Mouse (Mus musculus) heart, adult 2 months (tissue): ENCODE measurements around the gene Slc6a19. TPM values are rescaled to one million over a fixed set of nuclear protein-coding genes. Genes with fewer than 3 reads are reported as not detected.
A peak's percentile ranks its signal among the peaks of the same experiment; 100 is the strongest.

Source experiments
- DNase-seq, 2 experiments: peaks; one replicate each; pipeline ENCODE4 v3.0.0; 2021
- H3K27ac ChIP-seq: fragments of 200-600 bp; 2 replicates; pipeline ENCODE4 v1.8.1; 2022
- H3K27me3 ChIP-seq: fragments of 200-500 bp; 2 replicates; pipeline ENCODE4 v1.6.1; 2012; ENCODE audit warnings: mild to moderate bottlenecking, low read length, inconsistent platforms, mixed read lengths; ENCODE audit not compliant: control insufficient read depth, insufficient read depth
- H3K36me3 ChIP-seq: fragments of 200-500 bp; 2 replicates; pipeline ENCODE4 v1.6.1; 2012; ENCODE audit warnings: low read length, inconsistent platforms; ENCODE audit not compliant: control insufficient read depth, insufficient read depth
- H3K4me1 ChIP-seq: fragments of 200-500 bp; 2 replicates; pipeline ENCODE4 v1.6.1; 2011; ENCODE audit warnings: low read length; ENCODE audit not compliant: control insufficient read depth, insufficient read depth
- H3K4me3 ChIP-seq: fragments of 200-600 bp; 2 replicates; pipeline ENCODE4 v1.8.1; 2022
- H3K79me2 ChIP-seq: fragments of 200-500 bp; replicated peaks from 2 replicates; pipeline ENCODE4 v1.6.1; 2012; ENCODE audit warnings: mild to moderate bottlenecking, inconsistent platforms, low read length, moderate library complexity, mixed read lengths; ENCODE audit not compliant: control insufficient read depth, insufficient read depth
- H3K9ac ChIP-seq: fragments of 200-500 bp; 2 replicates; pipeline ENCODE4 v1.6.1; 2012; ENCODE audit warnings: low read depth, mild to moderate bottlenecking, control low read depth, inconsistent platforms, low read length, mixed read lengths
- CTCF ChIP-seq: fragments of 200-600 bp; IDR thresholded peaks from 2 replicates; pipeline ENCODE4 v1.8.1; 2022; ENCODE audit warnings: antibody characterized with exemption, mild to moderate bottlenecking, moderate library complexity
- EP300 ChIP-seq: fragments of 200-500 bp; IDR thresholded peaks from 2 replicates; pipeline ENCODE4 v1.6.1; 2011; ENCODE audit warnings: low read depth, low read length, control low read depth; ENCODE audit not compliant: insufficient read depth
- POLR2A ChIP-seq: fragments of 200-500 bp; IDR thresholded peaks from 2 replicates; pipeline ENCODE4 v1.6.1; 2011; ENCODE audit warnings: mild to moderate bottlenecking, low read depth, low read length, control low read depth; ENCODE audit not compliant: insufficient read depth
- WGBS: fragments of 180-500 bp; shearing (Covaris S2); methylation state at CpG from one replicate; pipeline ENCODE4 v1.1.7; 2018; 5-methylcytosine and 5-hydroxymethylcytosine counted together
- intact Hi-C: fragments of 180-260 bp; cut with DNase I; formaldehyde crosslinking; loops from one replicate; pipeline ENCODE4 v1.15.1; 2025
- polyA plus RNA-seq: library from polyadenylated mRNA; depleted of rRNA; stranded (reverse); fragments of >200 nt; gene quantifications from 2 replicates; pipeline ENCODE4 v1.2.3, GENCODE M21; 2012
- total RNA-seq, 2 experiments: library from RNA; stranded (reverse); gene quantifications; 2 replicates each; pipeline ENCODE4 v1.2.3; 2021

Slc6a19 gene
- total and polyA plus RNA-seq, 3 experiments, result 0.08 TPM; not detected in 2

DNA sequence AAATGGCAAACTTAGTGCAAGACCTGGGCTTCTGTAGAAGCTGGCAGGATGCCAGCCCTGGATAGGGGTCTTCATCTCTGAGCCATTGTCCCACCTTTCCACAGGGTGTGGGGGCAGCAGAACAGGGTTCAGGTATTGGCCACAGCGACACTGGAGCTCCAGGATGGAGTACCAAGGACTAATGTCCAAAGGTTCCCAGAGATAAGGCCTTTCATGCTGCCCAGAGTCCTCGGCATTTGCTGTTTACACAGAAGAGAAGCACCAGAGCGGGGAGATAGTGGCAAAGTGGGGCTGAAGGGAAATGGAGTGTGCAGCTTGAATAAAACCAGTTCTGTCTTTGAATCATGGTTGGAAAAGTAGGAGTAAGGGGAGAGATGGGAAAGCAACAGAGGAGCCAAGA is 8.1 kb downstream of the Slc6a19 start:
- DNase-seq, result no peak
- no peaks in the 10 kb centered on the region for H3K36me3 ChIP-seq

DNA sequence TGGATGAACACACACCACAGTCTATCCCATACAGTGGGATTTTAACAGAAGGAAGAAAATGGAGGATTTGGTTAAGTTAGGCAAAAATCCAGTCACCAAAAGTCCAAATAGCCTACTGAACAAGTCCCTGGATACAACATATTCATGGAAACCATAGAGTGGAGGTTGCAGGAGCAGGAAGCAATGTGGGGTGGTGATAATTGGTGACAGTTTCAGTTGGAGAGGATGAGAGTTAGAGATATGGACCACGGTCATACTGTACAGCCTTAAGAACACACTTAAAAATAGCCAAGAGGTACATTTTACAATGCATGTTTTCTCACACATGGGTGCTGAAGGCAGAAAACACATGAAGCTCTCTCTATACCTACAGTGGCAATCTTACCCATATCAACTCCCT is 9.7 kb downstream of the Slc6a19 start:
- Histone ChIP-seq H3K9ac (no peak overlapping the region), H3K36me3 (no peaks in the 10 kb centered on the region), H3K27me3 (no peaks in the 10 kb centered on the region), H3K4me3 (no peak overlapping the region), H3K79me2 (no peaks in the 10 kb centered on the region), H3K27ac (no peak overlapping the region), H3K4me1 (no peaks in the 10 kb centered on the region)
- 37% methylated on average over 1 of the region's 1 CpGs for WGBS
- DNase-seq, result no peak
- TF ChIP-seq EP300 (no peak), CTCF (no peak), POLR2A (no peak)
- intact Hi-C loops, result no loop called here

More for the DNA sequence above, 8.1 kb downstream of the Slc6a19 start:
- Histone ChIP-seq H3K79me2 (no peaks in the 10 kb centered on the region), H3K27me3 (no peaks in the 10 kb centered on the region), H3K9ac (no peak overlapping the region), H3K4me1 (no peaks in the 10 kb centered on the region), H3K27ac (no peak overlapping the region), H3K4me3 (no peak overlapping the region)
- intact Hi-C loops, result no loop called here
- TF ChIP-seq POLR2A, result no peak
- no peak for TF ChIP-seq CTCF
- no peak for TF ChIP-seq EP300
- 54% methylated on average over 3 of the region's 3 CpGs for WGBS

DNA sequence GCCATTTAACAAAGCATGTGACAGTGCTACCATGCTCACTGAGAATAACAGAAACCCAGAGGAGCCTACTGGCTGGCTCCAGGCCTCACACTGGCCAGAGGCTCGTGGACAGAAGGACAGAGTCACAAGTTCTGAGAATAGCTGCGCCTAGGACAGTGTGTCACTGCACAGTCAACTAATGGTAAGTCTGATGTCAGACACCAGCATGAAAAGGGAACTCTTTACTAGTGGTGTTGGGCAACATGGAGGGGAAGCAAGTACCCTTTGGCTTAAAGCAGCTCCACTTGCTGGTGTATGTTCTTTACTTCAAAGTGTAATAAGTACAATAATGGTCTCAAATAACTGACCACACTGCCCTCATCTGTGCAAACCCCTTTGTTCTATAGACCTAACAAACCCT is 11.3 kb downstream of the Slc6a19 start:
- WGBS, result 56% methylated on average over 2 of the region's 2 CpGs
- Histone ChIP-seq H3K79me2 (no peaks in the 10 kb centered on the region), H3K27ac (no peak overlapping the region), H3K4me3 (no peak overlapping the region), H3K27me3 (no peaks in the 10 kb centered on the region), H3K36me3 (no peaks in the 10 kb centered on the region), H3K4me1 (no peaks in the 10 kb centered on the region), H3K9ac (no peak overlapping the region)
- intact Hi-C loops, result loop anchor here (2.0 kb wide), 1 partner anchor 181 kb away; no protein-coding TSS in a partner anchor
- no peak for DNase-seq
- TF ChIP-seq EP300 (no peak), POLR2A (no peak), CTCF (no peak)

GRCm38 (mm10) chr13:73692249-73692868 is 12.3 kb downstream of the Slc6a19 start:
- TF ChIP-seq CTCF, result peak; percentile 73
- TF ChIP-seq EP300, result no peak
- TF ChIP-seq POLR2A, result no peak
- 29% methylated on average over 10 of the region's 10 CpGs for WGBS
- H3K27me3 ChIP-seq, result no peaks in the 10 kb centered on the region
- DNase-seq, result peak; percentile 45 to 48
- H3K4me1 ChIP-seq, result no peaks in the 10 kb centered on the region
- no peak overlapping the region for H3K9ac ChIP-seq
- intact Hi-C loops, result loop anchor here (2.0 kb wide), 1 partner anchor 180 kb away; no protein-coding TSS in a partner anchor
- no peaks in the 10 kb centered on the region for H3K79me2 ChIP-seq
- H3K4me3 ChIP-seq, result no peak overlapping the region
- H3K27ac ChIP-seq, result no peak overlapping the region
- H3K36me3 ChIP-seq, result no peaks in the 10 kb centered on the region

DNA sequence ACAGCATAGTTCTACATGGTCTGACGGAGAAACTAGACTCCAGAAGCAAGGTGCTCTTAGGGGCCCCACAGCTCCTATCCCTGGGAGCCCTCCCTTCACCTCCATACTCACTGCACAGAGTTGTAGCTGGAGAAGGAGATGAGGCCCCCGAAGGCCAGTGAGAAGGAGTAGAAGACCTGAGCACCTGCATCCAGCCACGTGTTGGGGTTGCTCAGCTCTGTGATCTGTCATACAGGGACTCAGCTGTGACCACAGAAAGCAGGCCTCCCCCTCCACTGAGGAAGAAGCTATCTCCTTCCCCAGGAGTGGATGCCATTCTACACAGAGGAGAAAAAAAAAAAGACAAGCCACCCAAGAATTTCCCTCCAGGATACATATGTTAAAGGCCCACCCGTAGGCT is 15.7 kb downstream of the Slc6a19 start:
- H3K36me3 ChIP-seq, result no peaks in the 10 kb centered on the region
- 71% methylated on average over 4 of the region's 4 CpGs for WGBS
- no peak overlapping the region for H3K4me3 ChIP-seq
- H3K4me1 ChIP-seq, result no peaks in the 10 kb centered on the region; the same call in 1 of the 2 replicates
- no peaks in the 10 kb centered on the region for H3K27me3 ChIP-seq
- intact Hi-C loops, result no loop called here
- no peak for DNase-seq
- no peak overlapping the region for H3K9ac ChIP-seq
- TF ChIP-seq CTCF (no peak), POLR2A (no peak), EP300 (no peak)
- H3K79me2 ChIP-seq, result no peaks in the 10 kb centered on the region
- H3K27ac ChIP-seq, result no peak overlapping the region

DNA sequence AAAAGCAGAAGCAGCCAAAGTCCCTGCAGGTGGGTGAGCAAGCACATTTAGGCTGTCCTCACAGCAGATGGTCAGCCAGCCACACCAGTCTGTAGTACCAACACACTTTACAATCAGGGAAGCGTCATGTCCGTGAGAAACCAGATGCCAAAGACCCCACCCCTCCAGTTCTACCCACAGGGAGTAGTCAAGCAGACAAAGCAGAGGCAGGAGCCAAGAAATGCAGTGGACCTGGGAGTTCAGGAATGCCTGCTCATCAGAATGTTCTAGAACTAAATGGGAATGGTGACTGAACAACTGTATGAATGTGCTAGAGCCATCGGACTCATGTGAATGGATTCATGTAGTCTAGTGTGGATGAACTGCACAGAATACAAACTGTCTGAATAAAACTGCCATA is 17.1 kb downstream of the Slc6a19 start:
- TF ChIP-seq POLR2A (no peak), EP300 (no peak), CTCF (no peak)
- H3K27ac ChIP-seq, result no peak overlapping the region
- H3K4me3 ChIP-seq, result no peak overlapping the region
- H3K4me1 ChIP-seq, result peaks cover 3% of the 10 kb centered on the region; the same call in 1 of the 2 replicates
- intact Hi-C loops, result no loop called here
- no peaks in the 10 kb centered on the region for H3K79me2 ChIP-seq
- 72% methylated on average over 3 of the region's 3 CpGs for WGBS
- DNase-seq, result no peak
- H3K36me3 ChIP-seq, result no peaks in the 10 kb centered on the region
- H3K9ac ChIP-seq, result no peak overlapping the region
- H3K27me3 ChIP-seq, result no peaks in the 10 kb centered on the region
